Mouse (Mus musculus): Measurements from ENCODE around the gene Tsc22d3.
A peak's percentile ranks its signal among the peaks of the same experiment; 100 is the strongest.

Tsc22d3 gene

GRCm38 (mm10) chrX:140600410-140601109 lies at the start of gene Tsc22d3:
Tsc22d3 (minus strand) TSS chrX:140600659.
- peak; percentile 30 for DNase-seq (ENCODE audit: low spot score)

GRCm38 (mm10) chrX:140639592-140639991 lies 39.1 kb upstream of the Tsc22d3 start:
- DNase-seq (ENCODE audit: low spot score), result no peak

- DNase-seq (ENCODE audit: low spot score), result no peak
Measured at GRCm38 (mm10) chrX:140638028-140638427, 37.6 kb upstream of the Tsc22d3 start.

GRCm38 (mm10) chrX:140624875-140625594 lies 24.6 kb upstream of the Tsc22d3 start:
- DNase-seq (ENCODE audit: low spot score), result no peak

GRCm38 (mm10) chrX:140609938-140610337 lies 9.5 kb upstream of the Tsc22d3 start:
- no peak for DNase-seq (ENCODE audit: low spot score)

GRCm38 (mm10) chrX:140601884-140602283 lies 1.4 kb upstream of the Tsc22d3 start:
- no peak for DNase-seq (ENCODE audit: low spot score)

GRCm38 (mm10) chrX:140601311-140601710 lies 852 bp upstream of the Tsc22d3 start:
- DNase-seq (ENCODE audit: low spot score), result no peak

- DNase-seq (ENCODE audit: low spot score), result no peak
Measured at GRCm38 (mm10) chrX:140599561-140600409, 674 bp downstream of the Tsc22d3 start.

- no peak for DNase-seq (ENCODE audit: low spot score)
Measured at GRCm38 (mm10) chrX:140598850-140599560, 1.5 kb downstream of the Tsc22d3 start.

GRCm38 (mm10) chrX:140598194-140598849 lies 2.1 kb downstream of the Tsc22d3 start:
- DNase-seq (ENCODE audit: low spot score), result no peak

- no peak for DNase-seq (ENCODE audit: low spot score)
Measured at GRCm38 (mm10) chrX:140591176-140591575, 9.3 kb downstream of the Tsc22d3 start.

GRCm38 (mm10) chrX:140590142-140590541 lies 10.3 kb downstream of the Tsc22d3 start:
- no peak for DNase-seq (ENCODE audit: low spot score)

- no peak for DNase-seq (ENCODE audit: low spot score)
Measured at GRCm38 (mm10) chrX:140589194-140589751, 11.2 kb downstream of the Tsc22d3 start.

GRCm38 (mm10) chrX:140588534-140588933 lies 11.9 kb downstream of the Tsc22d3 start:
- DNase-seq (ENCODE audit: low spot score), result no peak

GRCm38 (mm10) chrX:140580416-140580815 lies 20.0 kb downstream of the Tsc22d3 start:
- DNase-seq (ENCODE audit: low spot score), result no peak

GRCm38 (mm10) chrX:140575636-140576035 lies 24.8 kb downstream of the Tsc22d3 start:
- no peak for DNase-seq (ENCODE audit: low spot score)

- no peak for DNase-seq (ENCODE audit: low spot score)
Measured at GRCm38 (mm10) chrX:140575200-140575599, 25.3 kb downstream of the Tsc22d3 start.

GRCm38 (mm10) chrX:140572702-140573338 lies 27.6 kb downstream of the Tsc22d3 start:
- no peak for DNase-seq (ENCODE audit: low spot score)

- no peak for DNase-seq (ENCODE audit: low spot score)
Measured at GRCm38 (mm10) chrX:140569595-140569994, 30.9 kb downstream of the Tsc22d3 start.

- DNase-seq (ENCODE audit: low spot score), result no peak
Measured at GRCm38 (mm10) chrX:140567711-140568407, 32.6 kb downstream of the Tsc22d3 start.

Measured in c-Kit-positive CD71-positive TER-119-positive erythroid progenitor cells, embryonic 14.5 days (primary cell).